Mouse (Mus musculus) adrenal gland, postnatal 36 days (tissue): ENCODE data around the gene Cib4. TPM values are rescaled to one million over a fixed set of nuclear protein-coding genes. Genes with fewer than 3 reads are reported as not detected.

Experiments used
- DNase-seq, 2 experiments: peaks; one replicate each; pipeline ENCODE4 v3.0.0; 2021; ENCODE audit warnings: mixed read lengths in 1 of 2
- long read RNA-seq, 2 experiments: library from polyadenylated mRNA; stranded (forward); transcript quantifications; one replicate each; pipeline ENCODE4 v2.0.0; 2021; ENCODE audit warnings: borderline sequencing depth in 2 of 2
- total RNA-seq, 2 experiments: library from RNA; stranded (reverse); gene quantifications; 2 replicates each; pipeline ENCODE4 v1.2.3; 2021

Gene Cib4
- 1 to 10 TPM; 1.4 to 4.0 TPM for total RNA-seq
- long read RNA-seq, experiment 1, partial matches to known transcripts: 0 of 5 reads
- long read RNA-seq, experiment 1, other reads (novel, unspliced or antisense): 5 of 5 reads
- long read RNA-seq, experiment 2, partial matches to known transcripts: 0 of 5 reads
- long read RNA-seq, experiment 2, other reads (novel, unspliced or antisense): 5 of 5 reads

GRCm38 (mm10) chr5:30545698-30546097, at the start of gene Cib4:
Gene Cib4, minus strand, starts transcription at chr5:30545836.
- peak; percentile 67 to 80 for DNase-seq

GRCm38 (mm10) chr5:30594953-30595560, 49.4 kb upstream of the Cib4 start:
- peak; percentile 46 to 75 for DNase-seq

- DNase-seq: peak; percentile 74 to 78
These were observed 48.3 kb upstream of the Cib4 start for GRCm38 (mm10) chr5:30593811-30594504.

GRCm38 (mm10) chr5:30593360-30593759, 47.7 kb upstream of the Cib4 start:
- DNase-seq: peak in 1 of 2 experiments; percentile 25

- peak; percentile 83 for DNase-seq
These were observed 46.8 kb upstream of the Cib4 start for GRCm38 (mm10) chr5:30592279-30592980.

- peak in 1 of 2 experiments; percentile 4 for DNase-seq
These were observed 46.1 kb upstream of the Cib4 start for GRCm38 (mm10) chr5:30591786-30592185.

- DNase-seq: peak; percentile 77 to 78
These were observed 45.6 kb upstream of the Cib4 start for GRCm38 (mm10) chr5:30591205-30591731.

- DNase-seq: no peak
These were observed 44.6 kb upstream of the Cib4 start for GRCm38 (mm10) chr5:30590231-30590630.

- DNase-seq: peak; percentile 76 to 78
These were observed 43.9 kb upstream of the Cib4 start for GRCm38 (mm10) chr5:30589546-30589945.

- DNase-seq: no peak
These were observed 43.4 kb upstream of the Cib4 start for GRCm38 (mm10) chr5:30589069-30589468.

- DNase-seq: no peak
These were observed 42.8 kb upstream of the Cib4 start for GRCm38 (mm10) chr5:30588301-30588968.

GRCm38 (mm10) chr5:30587681-30588300, 42.2 kb upstream of the Cib4 start, which contains the start of gene Kcnk3:
Gene Kcnk3, plus strand, starts transcription at chr5:30588170.
- DNase-seq: peak; percentile 89 to 94

- peak in 1 of 2 experiments; percentile 54 for DNase-seq
These were observed 41.5 kb upstream of the Cib4 start for GRCm38 (mm10) chr5:30587101-30587500.

GRCm38 (mm10) chr5:30586616-30587015, 41.0 kb upstream of the Cib4 start:
- DNase-seq: no peak

GRCm38 (mm10) chr5:30582017-30582416, 36.4 kb upstream of the Cib4 start:
- DNase-seq: no peak

- no peak for DNase-seq
These were observed 35.1 kb upstream of the Cib4 start for GRCm38 (mm10) chr5:30580725-30581124.

GRCm38 (mm10) chr5:30578445-30579080, 32.9 kb upstream of the Cib4 start:
- DNase-seq: peak; percentile 83 to 86

- peak; percentile 86 to 88 for DNase-seq
These were observed 32.1 kb upstream of the Cib4 start for GRCm38 (mm10) chr5:30577654-30578310.

GRCm38 (mm10) chr5:30577251-30577650, 31.6 kb upstream of the Cib4 start:
- no peak for DNase-seq

GRCm38 (mm10) chr5:30576233-30576632, 30.6 kb upstream of the Cib4 start:
- no peak for DNase-seq
